Mouse (Mus musculus): ENCODE data around the gene Car7. TPM values are rescaled to one million over a fixed set of nuclear protein-coding genes. Genes with fewer than 3 reads are reported as not detected.

Car7 gene
- polyA plus RNA-seq (2014; fragmentation: Illumina TruSeq; extraction: RNeasy Lipid Tissue Mini Kit (QIAGEN cat#74804); ENCODE audit: insufficient read depth, low read depth, low replicate concordance), result 0.70 TPM

DNA sequence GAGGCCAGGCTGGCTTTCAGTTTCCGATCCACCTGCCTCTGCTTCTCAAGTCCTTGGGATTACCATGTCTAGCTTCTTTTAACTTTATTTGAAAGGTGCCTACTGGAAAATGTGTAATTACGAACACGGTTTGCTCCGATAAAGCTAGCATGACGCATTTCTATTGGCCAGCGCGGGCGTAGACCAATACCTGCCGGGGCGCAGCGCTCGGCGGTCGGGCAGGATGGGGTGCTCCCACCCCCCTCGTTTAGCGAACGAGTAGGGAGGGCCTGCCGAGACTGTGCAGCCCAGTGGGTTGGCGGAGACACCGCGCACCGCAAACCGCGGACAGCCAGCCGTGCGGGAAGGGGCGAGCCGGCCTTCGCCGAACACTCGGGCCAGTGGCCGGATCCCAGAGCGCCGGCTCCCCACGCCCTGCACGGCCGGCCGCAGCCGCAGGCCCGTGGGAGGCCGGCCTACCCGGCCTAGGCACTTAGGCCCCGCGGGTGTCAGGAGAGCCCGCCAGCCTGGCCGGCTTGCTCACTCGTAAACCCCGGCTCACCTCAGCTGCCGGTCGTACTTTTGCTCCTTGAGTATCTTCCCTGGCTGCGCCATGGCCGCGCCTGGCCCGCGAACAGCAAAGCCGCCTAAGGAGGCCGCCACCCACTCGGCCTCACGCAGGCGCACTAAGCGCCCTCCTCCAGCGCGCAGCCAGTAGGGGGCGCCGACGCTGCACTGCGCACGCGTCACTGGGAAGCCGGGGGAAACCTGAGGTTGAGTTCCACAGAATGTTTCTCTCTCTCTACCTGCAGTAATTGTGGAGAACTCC lies at the start of gene Car7, which contains the start of gene Nae1:
Gene Car7, plus strand, starts transcription at position 719 of the 808 bp plus-strand sequence.
Gene Nae1, minus strand, starts transcription at position 667 of the 808 bp plus-strand sequence.

DNA sequence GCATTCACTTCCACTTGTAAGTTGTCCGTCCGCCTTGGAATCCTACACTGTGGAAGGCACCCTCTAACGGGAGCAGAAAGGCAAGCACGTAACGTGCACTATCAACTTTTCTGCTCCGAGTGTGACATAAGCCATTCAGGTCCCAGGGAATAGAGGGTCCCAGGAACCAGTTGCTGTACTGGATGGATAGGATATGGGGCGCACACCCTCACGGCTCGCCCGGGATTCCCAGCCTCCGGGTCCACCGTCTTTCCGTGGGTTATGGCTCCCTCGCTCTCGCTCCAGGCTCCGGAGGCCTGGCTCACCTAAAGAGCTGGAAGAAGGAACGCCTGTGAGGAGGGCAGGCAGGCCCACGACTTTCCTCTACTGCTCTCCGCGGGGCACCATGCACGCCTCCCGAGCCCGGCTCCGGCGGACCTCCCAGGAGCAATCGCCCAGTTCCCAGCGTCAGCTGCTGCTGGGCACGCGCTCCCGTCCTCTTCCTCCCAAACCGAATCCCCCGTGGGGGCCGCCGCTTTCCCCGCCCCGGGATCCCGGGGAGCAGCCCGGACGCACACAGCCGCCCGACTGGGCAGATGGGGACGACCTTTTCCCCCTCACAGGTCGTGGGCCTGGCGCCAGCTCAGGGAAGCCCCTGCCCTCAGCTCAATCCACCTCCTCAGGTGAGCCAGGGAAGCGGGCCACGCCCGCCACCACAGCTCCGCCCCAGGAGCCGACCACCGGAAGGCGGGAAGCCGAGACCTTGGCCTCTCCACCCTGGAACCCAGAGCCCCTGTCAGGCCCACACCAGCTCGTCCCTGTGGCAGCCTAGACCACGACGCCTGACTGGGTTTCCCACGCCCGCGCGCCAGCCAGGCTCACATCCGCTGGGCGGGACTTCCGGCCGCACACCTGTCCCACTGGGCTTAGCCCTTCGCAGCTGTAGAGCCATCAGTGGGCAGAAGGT lies 25.2 kb upstream of the Car7 start, which contains the start of gene Terb1:
Gene Terb1, minus strand, starts transcription at position 850 of the 946 bp plus-strand sequence.

DNA sequence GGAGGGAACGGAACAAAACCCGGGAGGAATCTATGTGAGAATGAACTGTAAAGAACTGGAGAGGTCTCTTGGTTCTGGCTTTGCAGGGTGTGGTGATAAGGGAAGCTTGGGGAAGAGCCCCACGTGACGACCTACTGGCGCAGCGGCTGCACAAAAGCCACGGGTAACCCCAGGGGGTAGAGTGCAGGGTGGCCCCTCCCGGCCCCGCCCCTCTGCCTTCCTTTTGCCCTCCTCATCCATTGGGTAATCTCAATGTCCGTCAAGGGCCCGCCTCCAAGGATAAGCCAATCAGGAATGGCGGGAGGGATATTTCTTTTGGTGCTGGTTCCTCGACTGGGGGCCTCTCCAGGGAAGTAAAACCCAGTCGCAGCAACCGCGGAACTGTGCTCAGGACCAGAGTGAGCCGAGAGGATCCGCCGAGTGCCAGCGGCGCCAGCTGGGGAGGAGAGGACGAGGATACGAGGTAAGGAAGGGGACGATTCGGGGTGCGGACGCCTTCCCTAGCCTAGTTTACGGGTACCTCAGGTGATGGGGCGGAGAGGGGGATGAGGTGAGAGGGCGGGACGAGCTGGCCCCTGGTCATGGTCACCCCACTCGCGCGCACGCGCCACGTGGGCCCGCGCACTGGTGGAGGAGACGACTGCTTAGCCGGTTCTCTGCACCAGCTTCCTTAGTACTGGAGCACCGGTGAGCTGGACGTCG lies 56.8 kb downstream of the Car7 start, which contains the start of gene Pdp2:
Gene Pdp2, plus strand, starts transcription at position 319 of the 702 bp plus-strand sequence.

Other genes starting within 250 kb of the Car7 start
- gene Cmtm2a, start 241.5 kb upstream of the Car7 start, polyA plus RNA-seq (2014; fragmentation: Illumina TruSeq; extraction: RNeasy Lipid Tissue Mini Kit (QIAGEN cat#74804); ENCODE audit: insufficient read depth, low read depth, low replicate concordance), result not detected
- gene Gm45711, start 224.6 kb upstream of the Car7 start, polyA plus RNA-seq (2014; fragmentation: Illumina TruSeq; extraction: RNeasy Lipid Tissue Mini Kit (QIAGEN cat#74804); ENCODE audit: insufficient read depth, low read depth, low replicate concordance), result not detected
- gene Cmtm1, start 224.5 kb upstream of the Car7 start, polyA plus RNA-seq (2014; fragmentation: Illumina TruSeq; extraction: RNeasy Lipid Tissue Mini Kit (QIAGEN cat#74804); ENCODE audit: insufficient read depth, low read depth, low replicate concordance), result not detected
- gene Gm11020, start 213.1 kb upstream of the Car7 start, polyA plus RNA-seq (2014; fragmentation: Illumina TruSeq; extraction: RNeasy Lipid Tissue Mini Kit (QIAGEN cat#74804); ENCODE audit: insufficient read depth, low read depth, low replicate concordance), result not detected
- gene Cmtm2b, start 212.5 kb upstream of the Car7 start, polyA plus RNA-seq (2014; fragmentation: Illumina TruSeq; extraction: RNeasy Lipid Tissue Mini Kit (QIAGEN cat#74804); ENCODE audit: insufficient read depth, low read depth, low replicate concordance), result not detected
- 44.2 TPM for gene Cmtm3, start 195.3 kb upstream of the Car7 start, polyA plus RNA-seq (2014; fragmentation: Illumina TruSeq; extraction: RNeasy Lipid Tissue Mini Kit (QIAGEN cat#74804); ENCODE audit: insufficient read depth, low read depth, low replicate concordance)
- 10.2 TPM for gene Cmtm4, start 138.9 kb upstream of the Car7 start, polyA plus RNA-seq (2014; fragmentation: Illumina TruSeq; extraction: RNeasy Lipid Tissue Mini Kit (QIAGEN cat#74804); ENCODE audit: insufficient read depth, low read depth, low replicate concordance)
- gene Dync1li2, start 91.6 kb upstream of the Car7 start, polyA plus RNA-seq (2014; fragmentation: Illumina TruSeq; extraction: RNeasy Lipid Tissue Mini Kit (QIAGEN cat#74804); ENCODE audit: insufficient read depth, low read depth, low replicate concordance), result 29.5 TPM
- 0.15 TPM for gene Terb1, start 24.8 kb upstream of the Car7 start, polyA plus RNA-seq (2014; fragmentation: Illumina TruSeq; extraction: RNeasy Lipid Tissue Mini Kit (QIAGEN cat#74804); ENCODE audit: insufficient read depth, low read depth, low replicate concordance)
- gene Nae1, start 52 bp upstream of the Car7 start, polyA plus RNA-seq (2014; fragmentation: Illumina TruSeq; extraction: RNeasy Lipid Tissue Mini Kit (QIAGEN cat#74804); ENCODE audit: insufficient read depth, low read depth, low replicate concordance), result 34.0 TPM
- 2.4 TPM for gene Pdp2, start 56.8 kb downstream of the Car7 start, polyA plus RNA-seq (2014; fragmentation: Illumina TruSeq; extraction: RNeasy Lipid Tissue Mini Kit (QIAGEN cat#74804); ENCODE audit: insufficient read depth, low read depth, low replicate concordance)
- 3.8 TPM for gene Cdh16, start 89.7 kb downstream of the Car7 start, polyA plus RNA-seq (2014; fragmentation: Illumina TruSeq; extraction: RNeasy Lipid Tissue Mini Kit (QIAGEN cat#74804); ENCODE audit: insufficient read depth, low read depth, low replicate concordance)
- gene Rrad, start 96.6 kb downstream of the Car7 start, polyA plus RNA-seq (2014; fragmentation: Illumina TruSeq; extraction: RNeasy Lipid Tissue Mini Kit (QIAGEN cat#74804); ENCODE audit: insufficient read depth, low read depth, low replicate concordance), result 9.6 TPM
- 41.7 TPM for gene Ciao2b, start 107.3 kb downstream of the Car7 start, polyA plus RNA-seq (2014; fragmentation: Illumina TruSeq; extraction: RNeasy Lipid Tissue Mini Kit (QIAGEN cat#74804); ENCODE audit: insufficient read depth, low read depth, low replicate concordance)
- gene Ces2a, start 199.3 kb downstream of the Car7 start, polyA plus RNA-seq (2014; fragmentation: Illumina TruSeq; extraction: RNeasy Lipid Tissue Mini Kit (QIAGEN cat#74804); ENCODE audit: insufficient read depth, low read depth, low replicate concordance), result not detected

All from lung, adult 10 weeks (tissue).